Mouse (Mus musculus): ENCODE measurements around the gene Abcc8. TPM values are rescaled to one million over a fixed set of nuclear protein-coding genes. Genes with fewer than 3 reads are reported as not detected.

Gene Abcc8
- total RNA-seq (2023): 1 to 10 TPM in 1 of 2 experiments, under 1 TPM in 1; 0.21 to 1.9 TPM

DNA sequence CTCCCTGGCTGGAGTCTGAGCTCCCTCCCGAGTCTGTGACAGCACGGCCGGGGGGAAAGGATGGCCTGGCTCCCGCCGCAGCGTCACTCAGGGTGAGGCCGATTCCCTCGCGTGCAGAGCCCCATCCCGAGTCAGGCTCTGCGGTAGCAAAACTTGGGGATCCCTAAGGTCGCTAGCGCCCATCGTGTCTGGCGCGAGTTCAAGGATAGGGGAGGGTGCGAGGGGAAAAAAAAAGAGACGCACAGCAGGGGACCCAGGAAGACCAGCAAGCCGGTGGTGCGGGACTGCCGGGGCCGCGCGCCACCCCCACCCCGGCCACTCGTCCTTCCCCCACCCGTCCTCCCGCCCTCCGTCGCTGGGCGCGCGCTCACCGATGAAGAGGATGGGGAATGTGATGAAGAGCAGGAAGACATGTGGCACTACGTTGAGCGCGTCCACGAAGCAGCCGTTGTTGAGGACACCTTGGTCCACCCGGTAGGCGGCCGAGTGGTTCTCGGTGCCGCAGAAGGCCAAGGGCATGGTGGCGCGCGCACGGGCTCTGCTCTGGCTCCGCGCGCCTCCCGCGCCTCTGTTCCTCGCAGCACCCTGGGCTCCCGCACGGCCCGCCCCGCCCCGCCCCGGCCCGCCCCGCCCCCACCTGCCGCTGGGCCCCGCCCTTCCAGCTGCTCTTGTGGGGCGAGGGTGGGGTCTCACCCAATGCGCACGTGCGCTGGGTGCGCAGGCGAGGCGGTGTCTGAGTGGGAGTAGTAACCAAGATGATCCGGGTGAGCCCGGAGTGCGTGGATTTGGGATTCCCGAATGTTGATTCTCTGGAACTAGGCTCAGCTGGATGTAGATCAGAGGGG is at the start of gene Abcc8:
Gene Abcc8 (minus strand): TSS at position 603 of the 845 bp plus-strand sequence.

DNA sequence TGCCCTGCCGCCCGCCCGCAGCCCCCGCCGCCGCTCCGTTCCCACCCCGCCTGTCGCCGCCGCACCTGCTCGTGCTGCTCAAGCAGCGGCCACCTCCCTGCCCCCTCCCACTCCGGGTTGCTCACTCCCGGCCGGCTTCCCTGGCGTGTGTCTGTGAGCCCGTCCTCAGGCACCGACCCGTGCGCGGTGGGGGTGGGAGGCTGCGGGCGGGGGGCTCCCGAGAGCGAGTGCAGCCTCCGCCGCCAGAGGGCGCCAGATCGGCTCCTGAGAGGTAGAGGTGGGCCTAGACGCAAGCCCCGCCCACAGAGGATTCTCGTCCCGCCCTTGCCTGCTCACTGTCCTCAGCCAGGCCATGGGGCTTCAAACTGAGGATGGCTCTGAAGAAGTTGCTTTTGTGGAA is 79.3 kb downstream of the Abcc8 start, which contains the start of gene Kcnj11:
Gene Kcnj11 (minus strand): TSS at position 202 of the 400 bp plus-strand sequence.

Other genes with a start within 250 kb of the Abcc8 start
- not detected for gene Abcc6, start 149.7 kb downstream of the Abcc8 start, total RNA-seq (2023)
- gene Nomo1, start 146.3 kb downstream of the Abcc8 start, total RNA-seq (2023): 10 to 100 TPM; 22.6 to 24.9 TPM
- gene Kcnj11, start 79.3 kb downstream of the Abcc8 start, total RNA-seq (2023): 1 to 10 TPM in 1 of 2 experiments, not detected in 1; 1.0 TPM
- not detected for gene Ush1c, start 58.5 kb upstream of the Abcc8 start, total RNA-seq (2023)
- gene Otog, start 61.0 kb upstream of the Abcc8 start, total RNA-seq (2023): under 1 TPM; 0.46 to 0.55 TPM
- not detected for gene Myod1, start 196.4 kb upstream of the Abcc8 start, total RNA-seq (2023)
- under 1 TPM; 0.12 to 0.18 TPM for gene Kcnc1, start 216.5 kb upstream of the Abcc8 start, total RNA-seq (2023)